Mouse (Mus musculus): Measurements from ENCODE around the gene Pla2g4e. TPM values are rescaled to one million over a fixed set of nuclear protein-coding genes. Genes with fewer than 3 reads are reported as not detected.

The Pla2g4e gene
- total RNA-seq, 2 experiments from 2014 or later = 2.9 to 3.4 TPM

GRCm38 (mm10) chr2:120235947-120236640, 9.0 kb downstream of the Pla2g4e start:
- DNase-seq = peak in 1 of 2 experiments; percentile 26

GRCm38 (mm10) chr2:120235381-120235780, 9.8 kb downstream of the Pla2g4e start:
- DNase-seq = no peak

- no peak for DNase-seq
Observed at GRCm38 (mm10) chr2:120231642-120232041, 13.5 kb downstream of the Pla2g4e start.

GRCm38 (mm10) chr2:120214600-120214999, 30.5 kb downstream of the Pla2g4e start:
- no peak for DNase-seq

GRCm38 (mm10) chr2:120211448-120211847, 33.7 kb downstream of the Pla2g4e start:
- DNase-seq = no peak

- DNase-seq = no peak
Observed at GRCm38 (mm10) chr2:120207926-120208325, 37.2 kb downstream of the Pla2g4e start.

- no peak for DNase-seq
Observed at GRCm38 (mm10) chr2:120207028-120207427, 38.1 kb downstream of the Pla2g4e start.

GRCm38 (mm10) chr2:120203742-120204141, 41.4 kb downstream of the Pla2g4e start:
- DNase-seq = peak in 1 of 2 experiments; percentile 31

- DNase-seq = no peak
Observed at GRCm38 (mm10) chr2:120200077-120200476, 45.1 kb downstream of the Pla2g4e start.

GRCm38 (mm10) chr2:120188174-120188573, 57.0 kb downstream of the Pla2g4e start:
- no peak for DNase-seq

GRCm38 (mm10) chr2:120187583-120187982, 57.6 kb downstream of the Pla2g4e start:
- no peak for DNase-seq

GRCm38 (mm10) chr2:120185527-120186276, 59.4 kb downstream of the Pla2g4e start:
- peak in 1 of 2 experiments; percentile 14 for DNase-seq

- no peak for DNase-seq
Observed at GRCm38 (mm10) chr2:120178936-120179335, 66.2 kb downstream of the Pla2g4e start.

- DNase-seq = peak in 1 of 2 experiments; percentile 68
Observed at GRCm38 (mm10) chr2:120173718-120174117, 71.4 kb downstream of the Pla2g4e start.

GRCm38 (mm10) chr2:120171362-120171761, 73.8 kb downstream of the Pla2g4e start:
- no peak for DNase-seq

GRCm38 (mm10) chr2:120170726-120171125, 74.4 kb downstream of the Pla2g4e start:
- DNase-seq = peak; percentile 62 to 82

- peak in 1 of 2 experiments; percentile 21 for DNase-seq
Observed at GRCm38 (mm10) chr2:120169382-120169781, 75.8 kb downstream of the Pla2g4e start.

GRCm38 (mm10) chr2:120167763-120168162, 77.4 kb downstream of the Pla2g4e start:
- DNase-seq = no peak

GRCm38 (mm10) chr2:120165474-120165873, 79.7 kb downstream of the Pla2g4e start:
- DNase-seq = no peak

- DNase-seq = peak in 1 of 2 experiments; percentile 10
Observed at GRCm38 (mm10) chr2:120159434-120159833, 85.7 kb downstream of the Pla2g4e start.

GRCm38 (mm10) chr2:120158846-120159245, 86.3 kb downstream of the Pla2g4e start:
- peak; percentile 9 to 58 for DNase-seq

GRCm38 (mm10) chr2:120158016-120158415, 87.1 kb downstream of the Pla2g4e start:
- peak in 1 of 2 experiments; percentile 23 for DNase-seq

GRCm38 (mm10) chr2:120157606-120158005, 87.5 kb downstream of the Pla2g4e start:
- DNase-seq = no peak

Data from heart, adult 18-20 months (tissue).